1 mouse cellular context compared by ENCODE assay signal in genomic region chr8:94452991-94453390, GRCm38 (mm10). TPM values are rescaled to one million over a fixed set of nuclear protein-coding genes. Genes with fewer than 3 reads are reported as not detected.
"Had no signal": no experiment of that assay in that cellular context is flagged by ENCODE, and none has a peak within 500 bp of the region (broad histone marks: within the 10 kb centered on the region; RNA-seq: fewer than 3 reads in every experiment).

No protein-coding gene starts in this region.

RNA-seq across cellular contexts. Expression of gene Nlrc5, which starts 18.8 kb away (rescaled TPM):
- polyA plus RNA-seq: embryonic facial prominence, embryonic 10.5 days had no signal
